ENCODE assay signal across 8 mouse cellular contexts in genomic region chr4:134078694-134079093, GRCm38 (mm10). TPM values are rescaled to one million over a fixed set of nuclear protein-coding genes. Genes with fewer than 3 reads are reported as not detected.
DNase-seq lines count a peak whose midpoint lies in the region.

No protein-coding gene starts in this region.

- DNase-seq in layer of hippocampus, adult 11-12 months (ENCODE audit: low spot score) = peak; percentile 66
- no peak for DNase-seq in layer of hippocampus, postnatal 14 days (ENCODE audit: low spot score in 2 of 2)
- peak; percentile 50 for DNase-seq in T-cell, adult 2 months (ENCODE audit: low spot score)
- DNase-seq in embryo, embryonic 11.5 days (ENCODE audit: low read depth, low spot score) = peak; percentile 36
- peak; percentile 57 for DNase-seq in kidney, adult 18-20 months
- peak; percentile 38 to 60 for DNase-seq in lung, adult 18-20 months
- peak; percentile 45 for DNase-seq in right cerebral cortex, postnatal 14 days
- no peak for DNase-seq in urinary bladder, postnatal 10 days (ENCODE audit: low spot score)

RNA-seq across cellular contexts. Expression of gene Cd52, which starts 16.2 kb away (rescaled TPM):
- 1 to 10 TPM in 1 of 2 experiments, under 1 TPM in 1; 0.86 to 1.5 TPM for total RNA-seq in layer of hippocampus, postnatal 14 days (2021)

RNA-seq across cellular contexts. Expression of gene Crybg2, which starts 18.1 kb away (rescaled TPM):
- total RNA-seq in layer of hippocampus, postnatal 14 days (2021) = 1 to 10 TPM; 1.2 to 2.2 TPM

RNA-seq across cellular contexts. Expression of gene Ubxn11, which starts 23.7 kb away (rescaled TPM):
- total RNA-seq in layer of hippocampus, postnatal 14 days (2021) = 10 to 100 TPM; 22.0 to 24.2 TPM

RNA-seq across cellular contexts. Expression of gene Zfp683, which starts 25.1 kb away (rescaled TPM):
- not detected for total RNA-seq in layer of hippocampus, postnatal 14 days (2021)

RNA-seq across cellular contexts. Expression of gene Sh3bgrl3, which starts 49.9 kb away (rescaled TPM):
- 100 to 1,000 TPM; 271 to 295 TPM for total RNA-seq in layer of hippocampus, postnatal 14 days (2021)

Comparison
In these comparisons a context has a peak if more than half of its experiments do, and no peak if none do; other contexts are left out.
1. DNase-seq: peak in layer of hippocampus, adult 11-12 months (single experiment), T-cell, adult 2 months (single experiment), embryo, embryonic 11.5 days (single experiment), kidney, adult 18-20 months (single experiment), lung, adult 18-20 months (2 of 2) and right cerebral cortex, postnatal 14 days (single experiment); none in layer of hippocampus, postnatal 14 days (0 of 2) and urinary bladder, postnatal 10 days (single experiment).